Mouse (Mus musculus): ENCODE measurements around the gene Wdr70.

GRCm38 (mm10) chr15:7838060-7838920, 260.7 kb downstream of the Wdr70 start:
- TF ChIP-seq CTCF (IDR thresholded peaks at IDR 0.05; ENCODE audit: low read depth) (no peak), EP300 (IDR thresholded peaks at IDR 0.05; ENCODE audit: low read depth) (no peak)

Data from liver, embryonic 14.5 days (tissue).